Mouse (Mus musculus) kidney, adult 9 months (tissue): ENCODE results near the gene Mindy3.
A peak's percentile ranks its signal among the peaks of the same experiment; 100 is the strongest.

Experiments used
- DNase-seq: peaks from one replicate; pipeline ENCODE4 v3.0.0; 2022

Mindy3 gene

DNA sequence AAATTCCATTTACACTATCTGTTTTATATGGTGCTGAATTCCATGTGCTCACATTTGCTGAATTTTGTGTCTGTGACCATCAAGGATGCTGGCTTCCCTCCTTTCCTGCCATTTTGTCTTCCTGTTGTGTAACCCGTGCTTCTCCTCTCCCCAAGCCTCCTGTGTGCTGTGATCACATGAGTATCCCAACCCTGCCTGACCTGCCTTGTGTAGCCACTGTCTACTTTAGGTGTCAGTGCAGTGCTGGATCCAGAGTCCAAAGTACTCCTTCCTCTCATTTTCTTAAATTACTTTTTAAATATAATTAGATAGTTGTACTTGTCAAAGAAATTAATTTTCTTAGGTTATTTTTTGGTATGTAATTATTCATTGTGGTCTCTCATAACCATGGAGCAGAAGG lies 51.3 kb downstream of the Mindy3 start:
- peak; percentile 17 for DNase-seq

DNA sequence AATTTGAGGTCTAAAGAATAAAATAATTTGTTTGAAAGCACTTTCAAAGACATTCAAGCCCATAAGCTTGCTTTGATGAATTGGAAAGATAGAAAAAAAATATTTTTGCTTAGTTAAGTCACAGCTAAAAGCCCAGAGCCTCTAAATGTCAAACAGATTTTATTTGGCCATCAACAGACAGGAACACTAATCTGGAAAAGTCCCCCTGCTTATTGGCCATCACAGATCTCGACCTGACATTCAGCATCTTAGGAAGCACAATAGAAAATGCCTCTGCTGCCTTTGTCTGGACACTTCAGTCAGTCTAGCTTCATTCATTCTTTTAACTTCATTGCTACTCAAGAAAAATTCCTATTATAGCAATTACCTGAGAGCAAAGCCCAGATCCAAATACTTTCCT lies 58.0 kb downstream of the Mindy3 start:
- DNase-seq = no peak

DNA sequence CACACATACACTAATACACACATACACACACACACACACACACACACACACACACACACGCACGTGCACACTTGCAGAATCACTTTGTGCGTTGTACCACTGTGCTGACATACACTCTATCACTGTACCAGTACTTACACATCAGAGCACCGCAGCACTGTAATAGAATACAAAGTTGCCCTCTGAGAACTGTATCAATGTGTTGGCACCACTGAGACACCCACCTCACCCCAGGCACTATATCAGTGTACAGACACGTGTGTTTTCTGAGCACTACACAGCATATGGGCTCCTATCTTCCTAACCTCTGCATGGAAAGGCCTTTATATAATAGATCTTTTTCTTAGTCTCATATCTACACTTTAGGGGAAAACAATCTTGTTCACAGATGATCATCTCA lies 64.4 kb downstream of the Mindy3 start:
- no peak for DNase-seq

- no peak for DNase-seq
These were observed 70.4 kb downstream of the Mindy3 start for GRCm38 (mm10) chr2:12348914-12349313.

DNA sequence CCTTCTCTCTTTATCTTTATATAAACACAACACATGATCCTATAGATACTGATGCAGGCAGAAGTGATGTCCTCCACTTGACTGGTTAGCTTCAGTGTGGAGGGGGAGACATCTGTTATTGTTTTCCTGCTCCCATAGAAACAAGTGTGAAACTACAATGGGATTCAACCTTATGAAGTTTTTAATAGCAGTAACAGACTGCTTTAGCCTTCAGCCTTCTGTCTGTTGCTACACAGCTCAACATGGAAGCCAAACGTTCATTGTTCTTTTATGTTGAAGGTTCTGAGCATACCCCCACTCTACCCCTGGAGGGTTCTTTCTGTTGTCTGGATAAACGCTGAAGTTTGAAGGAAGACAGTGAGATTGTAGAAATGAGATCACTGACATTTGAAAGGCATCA lies 87.3 kb downstream of the Mindy3 start:
- DNase-seq = no peak

DNA sequence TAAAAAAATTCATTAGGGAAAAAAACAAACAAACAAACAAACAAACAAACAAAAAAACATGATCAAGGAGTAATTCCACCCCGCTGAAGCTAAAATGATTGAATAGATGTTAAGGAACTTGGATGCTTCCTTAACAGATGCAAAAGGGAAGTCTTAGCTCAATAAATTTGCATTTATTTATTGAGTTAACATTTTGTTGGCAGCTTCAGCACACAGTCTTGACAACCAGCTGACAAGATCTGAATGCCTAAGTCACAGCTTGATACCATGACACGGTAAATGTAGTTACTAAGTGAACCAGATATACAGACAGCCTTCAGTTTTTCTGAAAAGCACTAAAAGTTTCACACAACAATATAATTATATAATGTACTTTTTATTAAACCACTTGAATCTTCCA lies 89.7 kb downstream of the Mindy3 start:
- no peak for DNase-seq

GRCm38 (mm10) chr2:12329068-12329407 lies 90.2 kb downstream of the Mindy3 start:
- DNase-seq = no peak

GRCm38 (mm10) chr2:12328355-12329067 lies 90.8 kb downstream of the Mindy3 start:
- no peak for DNase-seq

GRCm38 (mm10) chr2:12327691-12328354 lies 91.4 kb downstream of the Mindy3 start:
- DNase-seq = no peak

GRCm38 (mm10) chr2:12327216-12327615 lies 92.1 kb downstream of the Mindy3 start:
- DNase-seq = peak; percentile 16

- no peak for DNase-seq
These were observed 93.4 kb downstream of the Mindy3 start for GRCm38 (mm10) chr2:12325868-12326267.

DNA sequence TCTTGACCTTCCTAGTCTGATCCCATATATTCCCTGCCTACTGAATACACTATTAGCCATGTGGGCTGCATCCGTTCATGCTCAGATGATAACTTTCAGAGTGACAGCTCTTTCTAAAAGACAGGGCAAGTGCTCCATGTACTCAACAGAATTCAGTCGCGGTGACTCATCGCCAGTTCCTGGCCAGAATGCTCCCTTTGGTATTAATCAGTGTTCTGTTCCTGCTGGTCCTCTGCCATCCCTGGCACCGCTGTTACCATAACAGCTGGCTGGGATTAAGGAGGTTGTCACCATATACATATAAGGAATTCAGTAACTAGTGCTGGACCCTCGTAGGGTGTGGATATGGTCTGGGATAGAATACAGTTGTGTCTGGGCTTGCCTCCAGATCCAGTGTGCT lies 93.9 kb downstream of the Mindy3 start:
- no peak for DNase-seq

DNA sequence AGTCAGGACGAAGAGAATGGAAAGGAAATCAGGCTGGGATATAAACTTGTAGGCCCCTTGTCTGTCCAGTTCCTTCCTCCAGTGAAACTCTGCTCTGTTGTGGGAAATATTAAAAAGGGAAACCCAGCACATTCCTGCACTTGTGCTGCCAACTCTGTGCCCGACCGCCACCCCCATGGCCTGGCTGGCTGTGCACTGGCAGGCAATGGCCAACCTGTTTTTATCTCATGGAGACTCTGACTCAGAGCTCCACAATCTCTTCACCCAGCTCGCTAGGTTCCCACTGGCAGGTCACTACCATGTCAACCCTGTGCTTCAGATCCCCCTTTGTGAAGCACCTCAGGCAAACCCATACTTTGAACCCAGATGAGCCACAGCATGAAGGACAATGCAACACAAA lies 98.4 kb downstream of the Mindy3 start:
- DNase-seq = no peak

DNA sequence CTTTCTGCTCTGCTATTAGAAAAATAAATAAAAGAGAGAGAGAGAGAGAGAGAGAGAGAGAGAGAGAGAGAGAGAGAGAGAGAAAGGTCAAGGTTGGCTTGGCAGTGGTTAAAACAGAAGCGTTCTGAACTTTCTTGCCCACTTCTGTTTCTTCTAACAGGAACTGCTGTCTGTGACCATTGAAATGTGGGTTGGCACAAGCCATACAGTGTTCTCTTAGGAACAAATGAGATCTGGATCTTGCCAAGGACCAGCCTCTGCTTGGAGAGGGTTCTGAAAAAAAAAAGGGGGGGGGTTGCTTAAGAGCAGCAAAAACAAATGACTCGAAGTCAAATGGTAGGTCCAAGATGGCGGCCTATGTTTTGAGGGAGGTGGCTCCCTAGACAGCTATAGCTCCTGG lies 100.6 kb downstream of the Mindy3 start:
- no peak for DNase-seq

DNA sequence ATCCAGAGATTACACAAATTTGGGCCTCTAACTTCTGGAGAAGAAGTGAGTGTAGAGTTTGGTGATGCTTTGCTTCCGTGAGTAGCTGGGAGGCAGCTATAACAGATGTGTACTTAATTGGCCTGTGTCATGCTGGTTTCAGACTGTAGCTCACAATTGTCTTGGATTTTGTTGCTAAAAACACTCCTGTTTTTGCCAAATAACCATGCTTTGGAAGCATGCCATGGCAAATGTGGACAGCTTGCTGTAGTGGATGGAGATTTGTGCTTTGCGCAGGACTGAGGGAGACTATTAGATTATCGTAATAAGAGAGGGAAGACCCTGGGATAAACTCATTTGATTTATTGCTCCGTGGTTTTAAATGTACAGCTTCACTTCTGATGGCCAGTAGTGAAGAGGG lies 101.2 kb downstream of the Mindy3 start:
- no peak for DNase-seq

- DNase-seq = peak; percentile 11
These were observed 101.9 kb downstream of the Mindy3 start for GRCm38 (mm10) chr2:12317343-12317742.

- DNase-seq = no peak
These were observed 102.9 kb downstream of the Mindy3 start for GRCm38 (mm10) chr2:12316361-12316760.

DNA sequence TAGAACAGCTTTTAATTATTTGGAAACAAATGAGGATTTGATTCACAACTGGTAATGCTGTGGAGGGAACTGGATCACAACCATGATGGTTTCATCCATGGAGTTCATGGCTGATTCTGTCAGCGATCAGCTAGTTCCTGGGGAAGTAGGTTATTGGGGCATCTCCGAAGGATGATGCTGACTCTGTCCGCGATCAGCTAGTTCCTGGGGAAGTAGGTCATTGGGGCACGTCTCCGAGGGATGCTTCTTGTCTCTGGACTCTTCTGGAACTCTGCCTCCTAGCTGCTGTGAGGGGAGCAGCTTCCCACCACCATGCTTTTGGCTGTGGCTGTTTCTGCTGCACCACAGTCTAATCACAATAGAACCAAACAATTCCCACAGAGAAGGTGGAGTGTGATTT lies 105.2 kb downstream of the Mindy3 start:
- no peak for DNase-seq

GRCm38 (mm10) chr2:12308466-12308865 lies 110.8 kb downstream of the Mindy3 start:
- DNase-seq = no peak

GRCm38 (mm10) chr2:12307311-12307710 lies 112.0 kb downstream of the Mindy3 start:
- no peak for DNase-seq

- no peak for DNase-seq
These were observed 114.1 kb downstream of the Mindy3 start for GRCm38 (mm10) chr2:12305064-12305650.

- peak; percentile 72 for DNase-seq
These were observed 117.7 kb downstream of the Mindy3 start, which contains the start of gene Itga8 for GRCm38 (mm10) chr2:12301431-12302170. TSS of gene Itga8 (minus strand) at chr2:12301922.

- peak; percentile 12 for DNase-seq
These were observed 118.6 kb downstream of the Mindy3 start for GRCm38 (mm10) chr2:12300449-12301228.
